Mouse (Mus musculus): ENCODE data around the gene Dixdc1.

The Dixdc1 gene

DNA sequence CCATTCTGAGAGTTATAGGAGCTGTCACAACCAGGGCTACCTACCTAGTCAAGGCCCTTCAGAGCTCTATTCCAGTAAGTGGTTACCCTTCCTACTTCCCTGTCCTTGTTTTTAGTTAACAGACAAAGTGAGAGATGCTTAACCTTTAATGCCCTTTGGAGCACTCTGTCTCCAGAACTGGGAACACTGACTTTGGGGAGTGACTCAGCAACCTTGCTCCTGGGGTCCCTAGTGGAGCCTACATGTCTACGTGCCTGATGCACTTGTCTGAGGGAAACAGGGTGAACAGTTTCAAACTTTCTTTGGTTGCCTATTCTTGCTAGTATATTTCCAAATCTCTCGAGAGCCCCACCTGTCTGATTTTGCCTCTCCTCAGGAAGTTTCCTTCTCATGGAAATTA lies 3.4 kb upstream of the Dixdc1 start:
- DNase-seq (ENCODE audit: low spot score) = no peak

DNA sequence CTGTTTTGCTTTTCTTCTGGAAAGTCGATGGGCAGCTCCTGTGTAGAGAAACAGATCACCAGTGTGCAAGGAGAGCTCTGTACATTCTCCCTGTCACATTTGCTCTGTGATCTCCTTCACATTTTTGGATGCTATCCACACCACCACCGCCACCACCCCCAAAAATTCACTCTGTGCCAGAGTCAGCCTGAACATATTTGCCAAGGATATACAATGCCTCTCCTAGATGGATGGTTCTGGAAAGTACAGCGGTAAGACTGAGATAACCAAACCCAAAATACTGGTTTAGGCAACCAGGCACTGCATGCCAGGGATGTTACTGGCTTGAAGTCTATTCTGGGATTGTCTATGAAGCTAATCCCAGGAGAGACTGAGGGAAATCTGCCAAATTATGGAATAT lies 2.9 kb upstream of the Dixdc1 start:
- DNase-seq (ENCODE audit: low spot score) = no peak

DNA sequence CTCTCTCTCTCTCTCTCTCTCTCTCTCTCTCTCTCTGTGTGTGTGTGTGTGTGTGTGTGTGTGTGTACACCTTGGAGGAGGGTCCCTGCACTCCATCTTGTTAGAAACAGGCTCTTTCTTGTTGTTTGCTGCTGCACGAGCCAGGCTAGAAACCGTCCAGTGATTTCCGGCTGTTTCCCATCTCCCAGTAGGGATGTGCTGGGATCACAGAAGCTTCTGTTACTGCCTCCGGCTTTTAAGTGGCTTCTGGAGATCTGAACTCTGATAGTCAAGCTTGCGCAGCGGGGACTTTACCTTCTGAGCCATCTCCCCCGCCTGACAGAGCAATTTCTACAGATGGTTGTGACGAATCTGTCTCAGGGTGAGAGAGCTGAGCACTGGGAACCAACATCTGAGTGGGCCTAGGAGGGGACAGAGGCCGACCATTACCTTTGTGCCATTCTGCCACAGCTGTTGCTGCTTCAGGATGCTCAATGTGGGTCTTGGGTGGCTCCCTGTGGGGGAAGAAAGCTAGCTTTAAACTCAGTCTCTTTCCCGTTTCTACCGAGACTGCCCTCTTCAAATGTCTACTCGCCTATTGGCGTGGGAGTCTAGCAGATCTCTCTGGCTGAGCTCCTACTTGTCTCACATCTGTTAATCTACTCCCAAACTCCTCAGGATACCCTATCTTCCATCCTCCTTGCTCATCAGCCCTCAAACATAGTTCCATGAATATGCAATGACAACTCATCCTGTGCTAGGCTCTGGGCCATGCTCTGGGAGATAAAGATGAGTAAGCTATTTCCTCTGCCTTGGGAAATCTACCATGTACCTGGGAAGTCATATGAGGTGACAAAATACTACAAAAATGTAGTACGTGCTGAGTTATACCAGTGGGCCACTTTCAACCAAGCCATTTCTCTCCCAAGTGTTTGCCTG lies 1.8 kb upstream of the Dixdc1 start:
- no peak for DNase-seq (ENCODE audit: low spot score)

DNA sequence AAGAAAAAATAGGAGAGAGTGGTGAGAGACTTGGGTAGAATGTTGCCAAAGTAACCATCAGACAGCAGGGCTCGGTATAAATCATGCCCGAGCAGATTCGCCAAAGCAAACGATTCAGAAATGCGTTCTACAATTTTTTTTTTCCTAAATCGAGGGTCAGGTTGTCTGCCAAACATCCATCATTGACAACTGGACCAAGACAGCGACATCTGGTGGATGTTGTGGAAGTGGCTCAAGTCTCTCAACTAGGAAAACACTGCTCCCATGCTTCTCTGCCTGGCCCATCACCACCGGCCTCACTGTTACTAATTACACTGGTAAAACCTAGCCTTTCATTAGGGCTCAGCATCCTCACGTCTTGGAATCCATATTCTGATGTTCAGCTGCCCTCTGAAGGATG lies 4.3 kb downstream of the Dixdc1 start:
- no peak for DNase-seq (ENCODE audit: low spot score)

DNA sequence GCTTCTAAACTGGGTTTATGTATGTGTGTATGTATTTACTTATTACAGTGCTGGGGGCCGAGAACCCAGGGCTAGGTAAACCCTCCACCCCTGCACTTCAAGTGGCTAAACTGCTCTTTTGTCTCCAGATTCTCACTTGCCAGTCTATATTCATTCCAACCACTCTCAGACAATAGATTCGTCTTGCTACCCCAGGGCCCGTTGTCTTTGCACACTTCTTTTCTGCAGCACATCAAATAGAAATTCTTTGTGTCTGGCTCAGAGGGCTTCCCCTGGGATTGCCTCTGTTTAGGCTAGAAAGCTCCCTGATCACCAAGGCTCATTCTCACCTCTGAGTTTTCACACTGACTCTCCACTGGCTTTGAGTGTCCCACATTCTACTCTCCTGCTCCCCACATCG lies 6.8 kb downstream of the Dixdc1 start:
- no peak for DNase-seq (ENCODE audit: low spot score)

DNA sequence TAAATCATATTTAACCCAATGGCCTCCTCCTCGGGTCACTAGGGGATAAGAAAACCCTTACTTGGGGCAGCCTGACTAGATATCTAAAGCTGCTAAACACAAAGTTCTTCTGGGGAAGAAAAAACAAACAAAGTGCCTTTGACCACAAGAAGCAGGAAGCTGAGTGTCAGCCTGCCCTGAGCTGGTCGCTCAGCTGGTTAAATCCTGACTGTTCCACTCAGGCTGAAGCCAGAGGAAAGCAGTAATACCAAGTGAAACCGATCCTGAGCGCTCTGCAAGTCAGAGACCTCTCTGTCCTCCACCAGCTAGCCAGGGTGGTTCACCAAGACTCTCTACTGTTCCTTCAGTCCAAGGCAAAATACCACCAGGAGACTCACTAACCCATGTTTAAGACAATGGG lies 9.7 kb downstream of the Dixdc1 start:
- no peak for DNase-seq (ENCODE audit: low spot score)

DNA sequence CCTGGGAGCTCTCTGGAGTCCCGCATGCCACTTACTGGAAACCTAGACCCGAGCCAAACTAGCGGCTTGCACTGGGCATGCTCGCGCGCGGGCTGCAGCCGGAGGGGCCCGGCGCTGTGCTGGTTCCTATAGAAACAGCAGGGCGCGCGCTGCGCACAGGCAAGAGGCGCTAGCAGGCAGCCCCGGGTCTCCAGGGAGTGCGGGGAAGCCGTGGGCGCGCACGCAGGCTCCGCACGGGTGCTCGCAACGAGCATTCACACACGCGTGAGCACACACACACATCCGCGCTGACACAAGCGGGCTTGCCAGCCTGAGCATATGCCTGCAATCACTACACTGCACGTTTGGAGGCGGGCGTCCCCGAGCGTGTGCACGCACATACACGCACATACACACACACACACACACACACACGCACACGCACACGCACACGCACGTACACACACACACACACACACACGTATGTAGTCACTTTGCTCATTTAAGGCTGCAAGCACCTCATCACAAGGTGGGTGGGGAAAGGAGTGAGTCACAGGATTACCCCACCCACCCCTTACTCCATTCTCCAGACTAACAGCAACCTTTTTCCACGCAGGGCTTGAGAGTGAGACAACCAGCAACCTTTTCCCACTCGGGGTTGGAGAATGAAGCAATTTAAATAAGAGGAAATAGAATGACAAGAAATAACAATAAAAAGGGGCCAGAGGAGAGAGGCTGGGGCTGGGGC lies 11.2 kb downstream of the Dixdc1 start:
- DNase-seq (ENCODE audit: low spot score) = no peak

DNA sequence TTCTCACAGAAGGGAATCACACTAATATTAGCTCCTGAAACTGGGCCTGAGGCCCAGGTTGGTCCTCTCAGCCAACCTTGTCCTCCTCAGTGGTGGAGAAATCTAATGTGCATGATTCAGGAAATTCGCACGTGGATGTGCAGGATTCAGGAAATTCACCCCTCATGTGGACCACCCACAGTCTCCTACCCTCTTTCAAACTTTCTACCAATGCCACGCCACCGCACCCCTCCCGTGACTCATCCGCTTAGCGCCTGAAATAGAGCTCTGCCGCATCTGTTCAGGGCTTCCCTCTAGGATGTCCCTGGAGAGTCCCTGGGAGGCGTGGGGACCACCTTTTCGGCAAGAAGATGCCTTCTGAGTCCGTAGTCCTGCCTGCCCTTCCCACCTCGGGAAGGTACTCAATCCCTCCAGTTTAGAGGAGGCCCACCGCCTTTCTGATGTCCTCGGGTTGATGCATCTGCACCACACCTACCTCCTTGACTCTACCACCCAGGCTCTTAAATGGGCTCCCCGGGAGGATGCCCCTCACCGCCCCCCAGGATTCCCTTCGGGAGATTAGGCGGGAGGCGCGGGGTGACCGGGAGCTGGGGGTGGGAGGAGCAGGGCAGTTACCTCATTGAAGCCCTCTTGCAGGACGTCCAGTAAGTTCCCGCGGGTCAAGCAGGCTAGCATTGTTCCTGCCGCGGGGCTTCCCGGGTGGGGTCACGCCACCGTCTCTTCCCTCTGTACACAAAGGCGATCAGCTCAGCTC lies 12.0 kb downstream of the Dixdc1 start:
- no peak for DNase-seq (ENCODE audit: low spot score)

DNA sequence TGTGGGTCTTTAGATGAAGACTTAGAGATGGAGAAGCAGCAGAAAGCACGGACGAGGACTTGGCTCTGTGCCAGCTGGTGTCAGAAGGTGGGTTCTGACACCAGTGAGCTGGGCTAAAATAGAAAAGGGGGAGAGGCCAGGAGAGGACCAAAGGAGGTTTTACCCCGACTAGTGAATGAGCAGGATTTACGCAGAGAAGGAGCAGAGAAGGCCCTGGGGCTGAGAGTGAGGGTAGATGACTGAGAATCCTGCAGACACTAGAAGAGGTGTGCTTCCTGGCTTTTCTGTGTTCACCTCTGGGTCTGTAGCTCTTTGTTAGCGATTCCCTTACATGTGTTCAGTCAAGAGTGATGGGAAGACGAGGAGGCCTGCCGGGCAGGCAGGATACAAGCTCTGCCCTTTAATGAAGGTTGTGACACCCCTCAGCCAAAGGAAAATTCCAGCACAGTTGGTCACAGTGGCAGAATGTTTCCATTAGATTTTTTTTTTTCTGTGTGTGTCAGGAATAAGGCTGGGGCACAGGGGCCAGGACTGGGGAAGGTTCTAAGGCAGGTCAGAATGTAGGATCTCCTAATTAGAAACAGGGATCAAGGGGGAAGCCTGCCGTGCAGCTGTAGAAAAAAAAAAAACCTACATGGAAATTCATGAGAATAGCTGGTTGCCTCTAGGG lies 13.3 kb downstream of the Dixdc1 start:
- DNase-seq (ENCODE audit: low spot score) = no peak

DNA sequence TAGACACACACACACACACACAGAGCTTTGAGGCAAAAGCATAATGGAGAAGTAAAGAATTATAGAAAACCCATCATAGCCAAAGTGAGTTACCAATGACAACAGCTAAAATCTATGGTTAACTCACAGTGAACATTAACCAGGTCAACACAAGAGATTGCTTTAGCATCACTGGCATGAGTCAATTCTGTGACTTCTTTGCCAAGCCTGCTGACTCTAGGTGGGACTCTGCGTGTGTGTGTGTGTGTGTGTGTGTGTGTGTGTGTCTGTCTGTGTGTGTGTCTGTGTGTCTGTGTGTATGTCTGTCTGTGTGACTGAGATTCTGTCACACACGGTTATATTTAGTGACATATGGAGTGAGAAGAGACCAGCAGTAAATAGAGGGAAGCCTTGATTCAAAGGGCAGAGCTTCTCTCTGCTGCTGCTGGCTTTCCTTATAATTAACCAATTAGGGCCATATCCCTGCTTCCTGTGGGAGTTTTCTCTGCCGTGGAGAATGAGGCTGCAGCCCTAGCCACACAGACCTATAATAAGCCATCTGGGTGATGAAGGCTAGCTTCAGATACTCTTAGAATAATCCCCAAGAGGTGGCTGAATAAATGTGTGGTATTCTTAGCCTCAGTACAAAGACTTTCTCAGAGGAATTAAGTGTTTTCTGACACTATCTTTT lies 14.5 kb downstream of the Dixdc1 start:
- no peak for DNase-seq (ENCODE audit: low spot score)

DNA sequence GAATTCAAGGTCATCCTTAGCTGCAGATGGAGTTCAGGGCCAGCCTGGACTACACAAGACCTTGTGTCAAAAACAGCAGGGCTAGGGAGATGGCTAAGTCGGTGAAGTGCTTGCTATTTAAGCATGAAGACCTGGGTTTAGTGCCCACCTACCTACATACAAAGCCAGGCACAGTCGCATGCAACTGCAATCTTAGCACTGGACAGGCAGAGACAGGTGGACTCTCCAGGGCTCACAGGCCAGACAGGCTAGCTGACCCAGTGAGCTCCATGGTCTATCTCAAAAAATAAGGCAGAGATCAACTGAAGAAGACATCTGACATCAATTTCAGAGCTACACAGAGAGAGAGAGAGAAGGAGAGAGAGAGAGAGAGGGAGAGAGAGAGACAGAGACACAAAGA lies 15.2 kb downstream of the Dixdc1 start:
- no peak for DNase-seq (ENCODE audit: low spot score)

DNA sequence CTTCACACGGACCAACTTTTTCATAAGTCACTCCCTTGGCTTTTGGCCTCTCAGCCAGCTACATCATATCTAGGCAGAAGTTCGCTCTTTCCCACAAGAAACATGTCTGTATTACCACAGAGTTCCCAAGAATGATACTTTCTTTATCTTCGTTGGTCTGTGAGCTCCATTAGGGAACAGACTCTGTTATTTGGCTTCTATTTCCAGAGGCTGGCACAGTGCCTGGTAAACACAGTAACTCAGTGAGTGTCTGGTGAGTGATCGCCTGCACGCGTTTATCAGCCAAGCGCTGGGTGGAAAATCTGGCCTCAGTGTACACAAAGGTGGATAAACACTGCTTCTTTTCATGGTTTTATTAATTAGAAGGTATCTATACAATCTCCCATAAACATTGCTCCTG lies 15.9 kb downstream of the Dixdc1 start:
- peak; percentile 52 for DNase-seq (ENCODE audit: low spot score)

DNA sequence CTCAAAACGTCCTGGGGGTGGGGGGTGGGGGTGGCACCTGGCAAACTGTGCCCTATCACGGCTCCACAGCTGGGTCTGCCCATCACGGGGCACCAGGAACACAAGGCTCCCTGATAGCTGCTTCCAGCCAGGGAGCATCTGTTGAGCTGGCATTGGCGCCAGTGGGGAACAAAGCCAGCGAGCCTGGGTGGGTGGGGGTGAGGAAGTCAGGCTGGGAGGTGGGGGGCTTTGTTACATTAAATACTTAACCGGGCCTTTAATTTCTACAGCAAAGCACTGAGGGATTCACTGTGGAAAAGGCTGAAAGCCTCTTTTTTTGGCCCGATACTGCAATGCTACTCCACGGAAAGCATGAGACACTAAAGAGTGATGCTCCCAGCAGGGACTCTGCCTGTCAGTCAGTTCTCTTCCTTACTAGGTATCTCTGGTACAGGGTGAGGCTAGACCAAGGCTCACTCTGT lies 16.8 kb downstream of the Dixdc1 start:
- no peak for DNase-seq (ENCODE audit: low spot score)

DNA sequence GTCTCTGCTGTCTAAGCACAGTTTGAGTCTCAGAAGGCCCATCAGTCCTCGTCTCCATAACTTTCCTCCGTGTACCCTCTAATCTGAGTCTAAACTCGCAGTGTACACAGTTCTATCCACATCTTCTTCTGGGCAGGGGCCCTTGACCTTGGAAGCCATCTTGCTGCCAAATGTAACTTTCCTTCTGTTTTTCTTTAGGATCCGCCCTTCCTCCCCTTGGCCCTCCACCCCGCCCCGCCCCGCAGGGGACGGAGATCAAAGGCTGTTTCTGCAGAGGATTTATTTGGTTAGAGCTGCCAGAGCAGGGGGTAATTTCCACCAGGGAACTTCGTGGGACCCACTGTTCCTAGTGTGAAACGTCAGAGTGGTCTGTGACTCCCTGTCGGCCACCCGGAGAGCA lies 18.3 kb downstream of the Dixdc1 start:
- no peak for DNase-seq (ENCODE audit: low spot score)

DNA sequence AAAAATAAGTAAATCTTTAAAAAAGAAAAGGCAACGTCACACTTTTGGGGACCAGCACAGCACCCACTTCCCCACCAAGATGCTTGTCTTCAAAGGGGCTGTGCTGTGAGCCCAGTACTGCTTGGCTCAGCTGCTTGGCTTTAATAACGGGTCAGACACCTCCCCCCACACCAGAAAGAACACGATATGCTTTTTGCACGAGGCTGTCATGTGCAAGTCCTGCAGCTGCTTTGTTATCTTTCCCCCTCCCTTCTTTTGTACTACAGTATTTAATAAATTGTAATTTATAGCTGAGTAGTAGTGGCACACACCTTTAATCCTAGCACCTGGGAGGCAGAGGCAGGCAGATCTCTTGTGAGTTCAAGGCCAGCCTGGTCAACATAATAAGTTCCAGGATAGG lies 20.4 kb downstream of the Dixdc1 start:
- DNase-seq (ENCODE audit: low spot score) = no peak

DNA sequence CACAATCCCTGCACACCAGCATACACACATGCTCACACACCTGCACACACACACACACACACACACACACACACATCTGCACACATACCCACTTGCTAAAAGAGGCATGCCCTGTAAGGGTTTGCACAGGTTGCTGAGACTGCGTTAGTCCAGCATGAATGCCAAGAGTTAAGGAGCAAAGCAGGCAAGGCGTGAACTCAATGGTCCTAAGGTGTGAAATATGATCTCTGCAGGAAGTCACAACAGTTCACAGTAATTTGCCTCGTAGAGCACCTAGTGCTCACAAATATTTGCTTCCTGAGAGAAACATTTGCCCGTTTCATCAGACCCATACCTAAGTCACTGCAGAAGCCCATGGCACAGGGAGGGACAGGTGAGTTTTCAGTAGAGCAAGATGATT lies 25.1 kb downstream of the Dixdc1 start:
- DNase-seq (ENCODE audit: low spot score) = no peak

DNA sequence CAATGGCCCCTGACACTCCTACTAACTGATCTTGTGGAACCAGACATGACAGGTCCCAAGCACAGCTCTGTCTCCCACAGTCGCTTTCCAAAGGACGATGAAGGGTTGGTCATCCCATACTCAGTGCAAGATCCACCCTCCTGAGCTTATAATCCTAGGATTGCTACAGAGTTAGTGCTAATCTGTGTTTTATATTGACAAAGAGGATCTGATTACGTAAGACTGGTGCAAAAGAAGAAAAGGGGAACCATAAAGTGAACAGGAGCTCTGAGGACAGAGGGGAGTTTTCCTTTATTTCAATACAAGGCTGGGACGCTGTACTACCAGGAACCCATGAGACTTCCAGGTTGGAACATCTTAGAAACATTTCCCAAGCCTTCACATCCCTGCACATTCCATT lies 28.0 kb downstream of the Dixdc1 start:
- DNase-seq (ENCODE audit: low spot score) = no peak

DNA sequence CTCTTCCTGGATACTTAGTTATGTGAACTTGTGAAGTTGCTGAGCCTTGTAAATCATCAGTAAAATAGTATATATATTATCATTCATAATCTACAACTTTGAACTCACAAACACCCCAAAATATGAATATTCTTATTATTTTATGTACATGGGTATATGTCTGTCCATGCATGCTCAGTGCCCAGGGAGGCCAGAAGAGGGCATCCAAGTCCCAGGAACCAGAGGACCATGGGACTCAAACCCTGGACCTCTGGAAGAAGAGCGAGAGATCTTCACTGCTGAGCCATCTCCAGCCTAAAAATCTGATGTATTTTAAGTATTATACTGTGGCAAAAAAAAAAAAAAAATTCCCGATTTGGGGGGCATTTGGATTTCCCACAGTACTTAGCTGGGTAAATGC lies 30.2 kb downstream of the Dixdc1 start:
- DNase-seq (ENCODE audit: low spot score) = no peak

DNA sequence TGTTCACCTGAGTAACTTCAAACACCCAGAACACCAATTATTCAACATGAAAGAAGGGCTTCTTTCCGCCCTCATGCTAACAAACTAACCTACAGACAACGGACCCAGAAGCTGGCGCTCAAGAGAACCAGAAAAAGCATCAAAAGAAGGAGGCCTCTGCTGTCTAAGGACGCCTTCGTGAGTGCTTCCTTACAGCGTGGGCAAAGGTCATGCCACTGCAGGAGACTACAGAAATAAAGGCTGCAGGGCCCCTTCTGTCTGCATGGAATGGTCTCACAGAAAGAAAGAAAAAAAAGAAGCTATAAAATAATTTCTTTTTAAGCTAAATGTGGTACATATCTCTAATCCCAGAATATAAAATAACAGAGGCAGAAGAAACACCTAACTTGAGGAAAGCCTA lies 34.4 kb downstream of the Dixdc1 start:
- DNase-seq (ENCODE audit: low spot score) = no peak

DNA sequence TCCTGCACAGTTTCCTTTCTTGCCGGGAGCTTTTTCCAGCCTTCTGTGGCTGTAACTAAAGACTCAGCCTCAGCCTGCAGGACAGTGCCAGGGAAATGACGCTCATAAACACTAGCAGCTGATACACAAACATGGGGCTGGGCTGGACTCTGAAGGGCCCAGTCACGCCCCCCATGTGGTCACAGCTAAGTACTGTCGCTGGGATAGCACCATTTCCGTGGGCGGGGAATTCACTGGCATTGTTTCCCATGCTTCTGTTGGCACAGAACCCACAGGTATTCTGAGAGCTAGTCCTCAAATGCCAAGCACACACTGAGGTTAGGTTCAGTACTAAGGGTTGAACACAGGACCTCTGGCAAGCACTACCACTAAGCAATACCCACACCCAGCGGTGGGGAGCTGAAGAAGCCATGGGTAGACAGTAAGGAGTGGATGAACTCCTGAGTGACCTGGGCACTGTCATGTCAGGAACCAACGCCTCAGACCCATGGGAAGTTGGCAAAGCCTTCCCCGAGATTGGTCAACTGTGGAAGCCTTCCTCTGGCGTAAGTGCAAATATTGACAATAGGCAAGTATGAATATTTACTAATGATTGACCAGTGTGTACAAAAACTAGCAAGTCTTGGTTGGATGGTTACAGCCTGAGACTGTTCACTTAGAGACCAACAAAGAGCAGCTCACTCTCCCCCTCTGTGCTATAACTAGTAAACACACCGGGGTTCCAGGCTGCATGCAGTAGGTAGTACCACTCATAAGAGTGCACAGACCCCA lies 38.2 kb downstream of the Dixdc1 start:
- DNase-seq (ENCODE audit: low spot score) = no peak

All from ovary, postnatal 10 days (tissue).